Mouse (Mus musculus) cerebellum, adult 9-10 months (tissue): ENCODE measurements at regions not wholly inside any gene's neighbourhood (a gene's known extent, or its start where the extent isn't known, plus 50 kb on each side); places are given as distances from the start of the nearest gene placed in this dataset.

Source experiments
- DNase-seq: peaks from one replicate; pipeline ENCODE4 v3.0.0; 2022

GRCm38 (mm10) chr5:64703091-64703872 lies 99.9 kb upstream of the Klf3 start:
- DNase-seq, result peak; percentile 74

DNA sequence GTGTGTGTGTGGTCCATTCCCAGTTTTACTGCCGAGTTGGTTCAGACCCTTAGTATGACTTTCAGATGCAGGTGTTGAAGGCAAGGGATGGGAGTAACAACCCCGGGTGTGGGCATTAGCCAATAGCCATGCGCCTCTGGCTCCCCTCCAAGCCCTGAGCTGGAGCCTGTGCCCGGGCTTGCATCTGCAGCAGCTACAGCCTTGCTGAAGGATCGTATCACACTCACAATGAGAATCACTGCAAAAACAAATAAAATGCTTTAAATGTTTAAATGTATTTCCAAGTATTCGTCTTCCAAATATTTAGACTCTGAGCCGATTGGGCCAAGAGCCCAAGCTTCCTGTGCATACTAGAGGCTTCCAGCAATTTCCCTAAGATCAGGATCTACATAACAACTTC lies 99.0 kb upstream of the Klf3 start:
- DNase-seq, result peak; percentile 46

- no peak for DNase-seq
Observed at GRCm38 (mm10) chr5:64706586-64706985, 96.6 kb upstream of the Klf3 start.

GRCm38 (mm10) chr5:64709146-64709545 lies 94.0 kb upstream of the Klf3 start:
- no peak for DNase-seq

- no peak for DNase-seq
Observed at GRCm38 (mm10) chr5:64710236-64710635, 93.0 kb upstream of the Klf3 start.

DNA sequence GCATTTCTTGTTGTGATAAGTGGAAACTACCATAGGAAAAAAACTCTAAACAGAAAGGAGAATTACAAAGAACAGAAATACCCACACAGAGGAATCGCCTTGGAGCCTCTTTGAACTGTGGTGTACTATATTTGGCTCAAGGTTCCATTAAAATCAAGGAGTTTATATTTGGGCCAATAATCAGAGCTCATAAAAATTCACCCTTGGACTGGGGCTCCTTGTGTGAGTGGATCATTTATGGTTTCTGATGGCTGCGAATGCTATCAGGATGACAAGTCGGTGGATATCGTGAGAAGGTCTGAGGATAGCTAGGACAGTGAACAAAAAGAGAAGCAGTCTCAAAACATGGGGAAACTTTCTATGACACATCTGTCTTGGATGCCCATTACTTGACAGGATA lies 92.2 kb upstream of the Klf3 start:
- no peak for DNase-seq

GRCm38 (mm10) chr5:64714221-64714653 lies 89.0 kb upstream of the Klf3 start:
- DNase-seq, result no peak

- peak; percentile 13 for DNase-seq
Observed at GRCm38 (mm10) chr5:64714710-64715109, 88.5 kb upstream of the Klf3 start.

DNA sequence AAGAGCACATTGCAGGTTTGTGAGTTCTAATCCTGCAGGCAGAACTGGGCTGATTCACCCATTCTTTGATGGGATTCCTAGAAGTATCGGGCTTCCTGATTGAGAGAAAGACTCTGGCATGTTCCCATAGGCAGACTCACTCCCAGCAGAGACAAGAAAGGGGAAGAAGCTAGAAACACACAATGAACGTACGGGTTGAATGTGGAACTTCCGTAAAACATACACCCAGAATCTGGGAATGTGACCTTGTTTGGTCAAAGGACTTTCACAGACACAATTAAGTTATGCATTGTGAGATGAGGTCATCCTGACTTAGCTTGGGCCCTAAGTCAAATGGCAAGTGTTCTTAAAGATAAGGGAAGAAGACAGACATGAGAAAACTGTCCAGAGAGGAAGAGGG lies 86.6 kb upstream of the Klf3 start:
- DNase-seq, result no peak

DNA sequence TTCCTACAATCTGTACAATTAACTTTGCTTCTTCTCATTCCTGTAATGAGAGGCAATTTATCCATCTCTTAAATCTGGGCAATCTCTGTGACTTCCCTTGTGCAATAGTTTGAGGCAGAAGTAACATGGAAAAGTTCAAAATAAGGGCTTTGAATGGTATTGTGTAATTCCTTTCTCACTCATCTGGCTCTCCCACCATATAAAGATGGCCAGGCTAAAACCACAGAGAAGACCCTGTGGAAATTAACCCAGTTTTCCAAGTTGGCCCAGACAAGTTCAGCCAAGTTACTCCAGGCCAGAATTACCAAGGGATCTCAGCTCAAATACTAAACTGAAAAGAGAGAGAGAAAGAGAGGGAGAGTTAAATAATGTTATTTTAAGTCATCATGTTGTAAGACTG lies 81.0 kb upstream of the Klf3 start:
- no peak for DNase-seq

DNA sequence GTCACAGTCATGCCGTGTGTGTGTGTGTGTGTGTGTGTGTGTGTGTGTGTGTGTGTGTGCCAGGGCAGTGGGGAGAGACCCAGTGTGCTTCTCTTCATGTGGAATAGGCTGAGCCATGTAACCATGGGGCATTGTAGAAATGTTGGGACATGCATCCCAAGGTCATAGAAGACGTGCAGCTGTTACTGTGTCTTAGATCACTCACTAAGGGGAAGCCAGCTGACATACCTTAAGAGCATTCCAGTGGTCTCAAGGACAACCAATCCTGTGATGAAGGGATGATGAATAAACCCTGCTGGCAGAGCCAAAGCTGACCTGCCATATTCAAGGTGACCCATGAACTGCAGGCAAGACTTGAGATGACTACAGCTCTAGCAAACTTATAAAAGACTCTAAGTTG lies 75.3 kb upstream of the Klf3 start:
- no peak for DNase-seq

- no peak for DNase-seq
Observed at GRCm38 (mm10) chr5:64732356-64732755, 70.8 kb upstream of the Klf3 start.

- DNase-seq, result no peak
Observed at GRCm38 (mm10) chr5:64736985-64737384, 66.2 kb upstream of the Klf3 start.

- no peak for DNase-seq
Observed at GRCm38 (mm10) chr5:64738096-64738780, 65.0 kb upstream of the Klf3 start.

GRCm38 (mm10) chr5:64738781-64739310 lies 64.3 kb upstream of the Klf3 start:
- DNase-seq, result no peak

DNA sequence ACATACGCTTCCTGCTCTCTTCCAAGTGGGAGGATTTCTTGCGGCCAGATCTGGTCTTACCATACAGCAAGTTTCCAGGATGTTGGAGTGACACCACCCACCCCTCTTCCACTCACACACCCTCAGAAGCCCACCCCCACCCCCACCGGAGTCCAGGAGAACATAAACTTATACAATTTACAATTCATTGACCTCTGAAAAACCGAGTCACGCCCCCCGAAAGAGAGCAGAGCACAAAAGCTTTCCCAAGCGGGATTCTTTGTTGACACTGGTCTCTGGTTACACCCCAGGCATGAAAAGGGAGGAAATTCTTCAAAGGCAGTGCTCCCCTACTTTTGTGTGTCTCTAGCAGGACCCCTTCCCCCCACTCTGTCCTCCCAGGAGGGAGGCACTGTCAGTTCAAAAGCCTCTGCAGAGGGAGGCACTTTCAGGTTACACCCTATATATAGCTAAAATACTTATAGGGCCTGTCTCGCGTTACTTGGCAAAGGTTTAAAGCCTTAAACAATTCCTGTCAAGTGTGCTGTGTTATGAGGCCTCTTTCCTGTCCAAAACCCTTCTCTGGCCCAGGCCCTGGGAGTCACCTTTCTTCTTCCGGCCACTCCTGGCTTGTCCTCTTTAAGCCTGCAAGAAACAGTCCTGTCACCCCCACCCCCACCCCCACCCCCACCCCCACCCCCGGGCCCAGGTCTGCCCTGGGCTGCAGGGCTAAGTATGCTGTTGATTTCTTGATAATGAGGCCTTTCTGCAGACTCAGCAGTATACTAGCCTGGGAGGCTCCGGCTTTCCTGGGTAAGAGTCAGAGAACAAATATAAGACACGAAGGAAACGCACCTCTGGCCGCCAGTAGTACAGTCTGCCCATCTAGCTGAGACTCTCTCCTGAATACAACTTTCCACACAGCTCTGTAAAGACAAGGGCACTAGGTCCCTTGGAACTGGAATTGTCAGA lies 63.6 kb upstream of the Klf3 start:
- no peak for DNase-seq

- DNase-seq, result no peak
Observed at GRCm38 (mm10) chr5:64744041-64744440, 59.1 kb upstream of the Klf3 start.

DNA sequence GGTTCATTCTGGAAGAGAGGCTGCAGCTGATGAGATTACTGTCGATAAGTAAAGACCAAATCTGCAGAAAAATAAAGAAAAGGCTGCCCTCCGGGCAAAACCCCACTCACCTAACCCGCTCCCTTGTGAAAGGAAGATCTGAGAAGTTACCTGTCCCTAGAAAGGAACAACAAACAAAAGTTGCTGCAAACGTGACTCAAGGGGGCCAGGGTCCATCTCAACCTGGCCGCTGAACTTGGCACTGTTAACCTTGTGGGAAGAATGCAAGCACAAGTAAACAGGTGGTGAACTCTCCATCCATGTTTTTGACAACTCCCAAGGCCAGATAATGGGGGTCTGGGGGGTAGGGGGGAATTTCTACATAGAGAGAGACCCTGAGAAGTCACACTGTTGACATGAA lies 58.7 kb upstream of the Klf3 start:
- DNase-seq, result no peak

DNA sequence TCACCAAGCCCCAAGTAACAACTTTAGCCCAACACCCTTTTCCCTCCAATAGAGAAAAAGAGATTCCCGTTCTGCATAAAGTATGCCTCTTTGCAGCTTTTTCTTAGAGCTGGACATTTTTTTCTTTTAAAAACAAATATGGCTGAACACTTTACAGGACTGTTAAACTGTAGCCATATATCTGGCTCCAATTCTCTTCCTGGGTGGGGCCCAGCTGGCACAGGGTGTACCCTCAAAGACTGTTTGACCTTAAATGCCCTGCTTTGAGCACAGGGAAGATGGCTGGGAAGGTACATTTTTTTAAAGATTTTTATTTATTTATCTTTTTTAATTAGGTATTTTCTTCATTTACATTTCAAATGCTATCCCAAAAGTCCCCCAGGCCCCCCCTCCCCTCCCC lies 55.7 kb upstream of the Klf3 start:
- no peak for DNase-seq

- no peak for DNase-seq
Observed at GRCm38 (mm10) chr5:64749415-64750166, 53.6 kb upstream of the Klf3 start.

DNA sequence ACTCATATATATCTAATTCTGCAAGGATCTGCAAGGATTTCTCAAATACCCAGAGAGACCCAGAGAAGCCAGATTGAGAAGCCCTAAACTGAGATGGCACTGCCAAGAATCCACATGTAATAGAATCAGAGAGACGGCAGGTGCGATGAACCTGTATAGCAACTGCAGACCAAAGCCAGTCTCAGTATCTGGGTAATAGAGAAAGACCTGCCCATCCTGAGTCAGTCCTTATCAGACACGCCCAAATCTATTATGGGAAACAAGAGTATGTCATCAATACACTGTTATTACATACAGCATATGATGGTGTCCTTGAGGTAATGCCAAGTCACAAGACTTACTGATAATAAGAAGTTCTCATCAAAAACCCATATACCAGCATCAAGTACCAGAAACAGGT lies 52.8 kb upstream of the Klf3 start:
- DNase-seq, result no peak

- DNase-seq, result no peak
Observed at GRCm38 (mm10) chr5:64750976-64751656, 52.1 kb upstream of the Klf3 start.
